Mouse (Mus musculus) heart, embryonic 11.5 days (tissue): Measurements from ENCODE around the gene Gm21093. TPM values are rescaled to one million over a fixed set of nuclear protein-coding genes. Genes with fewer than 3 reads are reported as not detected.
"Not testable (repeated sequence)": the region's sequence is repeated elsewhere in the genome, so short reads cannot be mapped to it uniquely, and the experiment has no call there.

Experiments used
- ATAC-seq: fragments of 200-750 bp; cut with Nextera tagmentation; replicated peaks from 2 replicates; pipeline ENCODE4 v1.8.0; 2017; ENCODE audit warnings: moderate library complexity; ENCODE audit not compliant: insufficient number of reproducible peaks, low FRiP score, low TSS enrichment
- H3K27ac ChIP-seq: fragments of 300-500 bp; sonication (generic); 2 replicates; pipeline ENCODE4 v1.5.1; 2014; ENCODE audit warnings: mild to moderate bottlenecking, low read depth, low read length
- H3K27me3 ChIP-seq: fragments of 300-500 bp; sonication (generic); 2 replicates; pipeline ENCODE4 v1.6.1; 2014; ENCODE audit warnings: mild to moderate bottlenecking, low read length, mixed read lengths; ENCODE audit not compliant: control insufficient read depth, insufficient read depth
- H3K36me3 ChIP-seq: fragments of 300-500 bp; sonication (generic); 2 replicates; pipeline ENCODE4 v1.6.1; 2014; ENCODE audit warnings: mild to moderate bottlenecking, low read length, moderate library complexity, mixed read lengths; ENCODE audit not compliant: control insufficient read depth, insufficient read depth
- H3K4me1 ChIP-seq: fragments of 300-500 bp; sonication (generic); 2 replicates; pipeline ENCODE4 v1.6.1; 2014; ENCODE audit warnings: low read length; ENCODE audit not compliant: control insufficient read depth, insufficient read depth
- H3K4me2 ChIP-seq: fragments of 300-500 bp; sonication (generic); 2 replicates; pipeline ENCODE4 v1.6.1; 2014; ENCODE audit warnings: mild to moderate bottlenecking, moderate library complexity
- H3K4me3 ChIP-seq: fragments of 300-500 bp; sonication (generic); 2 replicates; pipeline ENCODE4 v1.5.1; 2014; ENCODE audit warnings: low read depth, low read length
- H3K9ac ChIP-seq: fragments of 300-500 bp; sonication (generic); 2 replicates; pipeline ENCODE4 v1.6.1; 2014; ENCODE audit warnings: mild to moderate bottlenecking, low read depth, low read length, moderate library complexity
- H3K9me3 ChIP-seq: fragments of 300-500 bp; sonication (generic); replicated peaks from 2 replicates; pipeline ENCODE4 v1.6.1; 2016; ENCODE audit warnings: low read length; ENCODE audit not compliant: control insufficient read depth
- WGBS: fragments of 180-500 bp; shearing (Covaris S2); extraction: QIAGEN DNeasy Blood & Tissue Kit; methylation state at CpG from one replicate; pipeline ENCODE4 v1.1.7; 2014; ENCODE audit not compliant: insufficient replicate concordance; 5-methylcytosine and 5-hydroxymethylcytosine counted together
- polyA plus RNA-seq: library from polyadenylated mRNA; unstranded; fragments of >200 nt; fragmentation: Nextera tagmentation; extraction: Ambion mirVana; gene quantifications from 2 replicates; pipeline ENCODE4 v1.2.1, GENCODE M21; 2014

Gm21093 gene
- polyA plus RNA-seq: not detected in 2 replicates

GRCm38 (mm10) chr4:42034626-42035025 lies at the start of gene Gm21093:
TSS of gene Gm21093 (minus strand) at chr4:42034726.
- not testable (repeated sequence) for H3K4me3 ChIP-seq, H3K4me2 ChIP-seq, H3K9ac ChIP-seq, H3K4me1 ChIP-seq, H3K36me3 ChIP-seq, H3K9me3 ChIP-seq, H3K27ac ChIP-seq, H3K27me3 ChIP-seq, ATAC-seq
- no CpG with 5 or more reads among the region's 8 CpGs for WGBS

Other genes starting within 250 kb of the Gm21093 start
- not detected in 2 replicates for gene Gm21541, start 131.1 kb downstream of the Gm21093 start, polyA plus RNA-seq
- 0.83 and 1.9 TPM in 2 replicates for gene Gm20878, start 93.2 kb downstream of the Gm21093 start, polyA plus RNA-seq
- gene Fam205a4, start 68.7 kb downstream of the Gm21093 start, polyA plus RNA-seq: not detected in 2 replicates
- gene Gm3893, start 56.5 kb upstream of the Gm21093 start, polyA plus RNA-seq: not detected in 2 replicates
- gene Gm13304, start 80.1 kb upstream of the Gm21093 start, polyA plus RNA-seq: 0.56 TPM in 1 of 2 replicates, not detected in the other
- not detected in 2 replicates for gene Gm13306, start 118.7 kb upstream of the Gm21093 start, polyA plus RNA-seq
- 0.56 TPM in 1 of 2 replicates, not detected in the other for gene Gm13305, start 133.9 kb upstream of the Gm21093 start, polyA plus RNA-seq
- not detected in 2 replicates for gene Gm10600, start 205.9 kb upstream of the Gm21093 start, polyA plus RNA-seq
- gene Ccl21b, start 221.0 kb upstream of the Gm21093 start, polyA plus RNA-seq: not detected in 2 replicates